Mouse (Mus musculus) lung, postnatal 0 days (tissue): ENCODE measurements around the gene Mdk. TPM values are rescaled to one million over a fixed set of nuclear protein-coding genes. Genes with fewer than 3 reads are reported as not detected.

Source experiments
- ATAC-seq: fragments of 200-750 bp; cut with Nextera tagmentation; 2 replicates; pipeline ENCODE4 v1.8.0; 2017; ENCODE audit warnings: moderate library complexity
- DNase-seq: peaks from one replicate; pipeline ENCODE4 v3.0.0-alpha.2; 2016; ENCODE audit warnings: low spot score
- H3K27ac ChIP-seq: fragments of 300-500 bp; sonication (generic); 2 replicates; pipeline ENCODE4 v1.5.1; 2014; ENCODE audit warnings: antibody characterized with exemption, mild to moderate bottlenecking, low read length, mixed read lengths
- H3K27me3 ChIP-seq: fragments of 300-500 bp; sonication (generic); replicated peaks from 2 replicates; pipeline ENCODE4 v1.6.1; 2014; ENCODE audit warnings: low read length, mixed read lengths; ENCODE audit not compliant: insufficient read depth
- H3K36me3 ChIP-seq: fragments of 300-500 bp; sonication (generic); 2 replicates; pipeline ENCODE4 v1.6.1; 2014; ENCODE audit warnings: low read length, mixed read lengths; ENCODE audit not compliant: insufficient read depth
- H3K4me1 ChIP-seq: fragments of 300-500 bp; sonication (generic); 2 replicates; pipeline ENCODE4 v1.6.1; 2014; ENCODE audit warnings: antibody characterized with exemption, low read depth, low read length, mixed read lengths; ENCODE audit not compliant: insufficient read depth
- H3K4me2 ChIP-seq: fragments of 300-500 bp; sonication (generic); replicated peaks from 2 replicates; pipeline ENCODE4 v1.6.1; 2014; ENCODE audit warnings: low read depth, mild to moderate bottlenecking, low read length, moderate library complexity, mixed read lengths
- H3K4me3 ChIP-seq: fragments of 300-500 bp; sonication (generic); 2 replicates; pipeline ENCODE4 v1.5.1; 2014; ENCODE audit warnings: low read depth, low read length
- H3K9ac ChIP-seq: fragments of 300-500 bp; sonication (generic); replicated peaks from 2 replicates; pipeline ENCODE4 v1.6.1; 2014; ENCODE audit warnings: low read depth, mild to moderate bottlenecking
- H3K9me3 ChIP-seq: fragments of 300-500 bp; sonication (generic); 2 replicates; pipeline ENCODE4 v1.6.1; 2016; ENCODE audit warnings: low read length, mixed read lengths
- CTCF ChIP-seq: IDR thresholded peaks from 2 replicates; pipeline ENCODE4 v1.5.1; 2016; ENCODE audit warnings: antibody characterized with exemption, mild to moderate bottlenecking
- EP300 ChIP-seq: IDR thresholded peaks from 2 replicates; pipeline ENCODE4 v1.6.1; 2016; ENCODE audit warnings: antibody characterized with exemption, mild to moderate bottlenecking, control low read depth
- WGBS: fragments of 180-500 bp; shearing (Covaris S2); extraction: QIAGEN DNeasy Blood & Tissue Kit; methylation state at CpG from one replicate; pipeline ENCODE4 v1.1.7; 2014; 5-methylcytosine and 5-hydroxymethylcytosine counted together
- polyA plus RNA-seq: library from polyadenylated mRNA; unstranded; fragments of >200 nt; fragmentation: Nextera tagmentation; extraction: Ambion mirVana; gene quantifications from 2 replicates; pipeline ENCODE4 v1.2.1, GENCODE M21; 2015

The Mdk gene
- polyA plus RNA-seq, 1 experiment from 2014 or later: 101 TPM

DNA sequence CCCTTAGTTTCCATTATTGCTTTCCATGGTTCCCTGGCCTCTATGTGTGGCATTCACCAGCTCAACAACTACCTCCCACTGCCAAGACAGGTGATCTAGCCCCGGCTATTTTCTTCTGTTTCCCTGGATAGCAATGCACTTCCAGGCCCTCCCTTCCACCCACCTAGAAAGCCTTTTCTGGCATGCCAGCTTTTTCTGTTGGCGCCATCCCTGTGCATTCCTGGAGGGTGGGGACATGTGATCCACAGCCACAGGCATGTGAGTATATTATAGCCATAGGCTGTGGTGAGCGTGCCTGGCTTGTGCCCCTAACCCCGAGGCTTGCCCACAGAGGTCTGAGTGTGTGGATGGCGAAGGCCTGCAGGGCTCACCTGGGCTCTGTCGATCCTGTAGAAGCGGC, 4.1 kb upstream of the Mdk start:
- no peak overlapping the region for H3K9ac ChIP-seq
- 90% methylated on average over 7 of the region's 7 CpGs for WGBS
- no peak overlapping the region for H3K4me3 ChIP-seq
- no peaks in the 10 kb centered on the region for H3K27me3 ChIP-seq
- TF ChIP-seq CTCF: no peak
- no peak for TF ChIP-seq EP300
- H3K9me3 ChIP-seq: no peaks in the 10 kb centered on the region
- no peak overlapping the region for H3K27ac ChIP-seq
- ATAC-seq: no peak
- H3K4me1 ChIP-seq: 0 out of 2 replicates have a peak, but pooled peaks cover 3% of the 10 kb centered on the region
- no peak overlapping the region for H3K4me2 ChIP-seq
- H3K36me3 ChIP-seq: peaks cover 45% of the 10 kb centered on the region
- DNase-seq: no peak

DNA sequence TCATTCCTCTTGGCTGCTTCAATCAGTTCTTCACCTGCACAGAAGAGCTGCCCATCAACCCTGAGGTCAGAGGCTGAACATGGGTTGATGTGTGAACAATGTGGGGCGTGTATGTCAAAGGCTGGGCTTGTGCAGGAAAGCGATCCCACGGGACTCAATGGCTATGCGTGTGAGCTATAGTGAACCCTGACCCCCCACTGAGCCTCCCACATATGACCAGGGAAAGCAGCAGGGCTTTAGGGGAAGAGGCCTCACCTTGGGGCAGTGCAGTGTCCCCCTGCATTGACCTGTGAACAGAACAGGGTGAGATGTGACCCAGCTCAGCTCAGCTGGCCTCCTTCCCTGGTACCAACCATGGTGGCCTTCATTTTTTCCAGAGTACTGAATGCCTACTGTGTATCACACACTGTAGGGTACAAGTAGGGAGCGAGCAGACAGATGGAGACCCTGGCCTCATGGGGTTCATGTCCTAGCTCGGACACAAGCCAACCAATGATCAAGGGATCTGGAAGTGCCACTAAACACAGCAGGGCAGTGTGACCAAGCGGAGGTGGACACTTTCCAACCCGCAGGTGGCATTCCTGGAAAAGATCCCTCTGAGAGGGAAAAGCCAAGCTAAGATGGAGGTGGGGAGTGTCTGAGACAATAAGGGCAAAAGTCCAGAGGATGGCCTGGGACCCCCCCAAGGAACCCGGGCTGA, 2.9 kb upstream of the Mdk start:
- Histone ChIP-seq H3K36me3 (peaks cover 45% of the 10 kb centered on the region), H3K9ac (no peak overlapping the region), H3K4me1 (peaks cover 13% of the 10 kb centered on the region; the same call in 1 of the 2 replicates), H3K4me3 (no peak overlapping the region), H3K4me2 (no peak overlapping the region), H3K9me3 (no peaks in the 10 kb centered on the region), H3K27ac (no peak overlapping the region), H3K27me3 (no peaks in the 10 kb centered on the region)
- no peak for ATAC-seq
- TF ChIP-seq CTCF (no peak), EP300 (no peak)
- no peak for DNase-seq
- 77% methylated on average over 9 of the region's 9 CpGs for WGBS

GRCm38 (mm10) chr2:91934016-91934415, 1.9 kb upstream of the Mdk start:
- Histone ChIP-seq H3K4me3 (no peak overlapping the region), H3K27me3 (no peaks in the 10 kb centered on the region), H3K9ac (no peak overlapping the region), H3K9me3 (no peaks in the 10 kb centered on the region), H3K4me2 (no peak overlapping the region), H3K27ac (no peak overlapping the region), H3K4me1 (peaks cover 13% of the 10 kb centered on the region; the same call in 1 of the 2 replicates), H3K36me3 (peaks cover 36% of the 10 kb centered on the region)
- TF ChIP-seq EP300: no peak
- WGBS: 36% methylated on average over 8 of the region's 8 CpGs
- DNase-seq (no peak), ATAC-seq (no peak)

DNA sequence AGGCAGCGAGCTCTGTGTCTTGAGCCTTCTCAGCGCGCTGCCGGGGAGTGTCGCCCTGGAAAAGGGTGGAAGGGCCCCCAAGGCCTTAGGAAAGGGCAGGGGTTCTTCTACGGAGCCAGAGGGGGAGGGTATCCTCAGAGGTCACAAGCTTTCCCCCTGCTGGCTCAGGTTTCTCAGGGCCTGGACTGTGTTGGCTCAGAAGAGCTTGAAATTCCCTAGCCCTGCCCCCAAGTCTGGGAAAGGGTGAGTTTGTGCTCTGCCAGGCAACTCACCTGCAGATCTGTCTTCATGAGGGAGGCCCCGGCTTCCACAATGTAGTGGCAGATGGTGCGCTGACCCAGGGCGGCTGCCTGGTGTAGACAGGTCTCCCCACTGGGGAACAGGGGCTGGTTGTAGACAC, 1.4 kb upstream of the Mdk start:
- H3K4me2 ChIP-seq: no peak overlapping the region
- WGBS: 57% methylated on average over 9 of the region's 9 CpGs
- TF ChIP-seq EP300 (no peak), CTCF (no peak)
- no peaks in the 10 kb centered on the region for H3K27me3 ChIP-seq
- H3K27ac ChIP-seq: no peak overlapping the region
- no peak overlapping the region for H3K9ac ChIP-seq
- no peak overlapping the region for H3K4me3 ChIP-seq
- DNase-seq (no peak), ATAC-seq (no peak)
- peaks cover 30% of the 10 kb centered on the region for H3K36me3 ChIP-seq
- H3K4me1 ChIP-seq: peaks cover 13% of the 10 kb centered on the region; the same call in 1 of the 2 replicates
- no peaks in the 10 kb centered on the region for H3K9me3 ChIP-seq

GRCm38 (mm10) chr2:91932737-91933350, 747 bp upstream of the Mdk start:
- WGBS: 36% methylated on average over 5 of the region's 6 CpGs
- Histone ChIP-seq H3K4me1 (peaks cover 13% of the 10 kb centered on the region; the same call in 1 of the 2 replicates), H3K9ac (no peak overlapping the region), H3K27me3 (no peaks in the 10 kb centered on the region), H3K9me3 (no peaks in the 10 kb centered on the region), H3K27ac (no peak overlapping the region), H3K4me2 (no peak overlapping the region), H3K4me3 (no peak overlapping the region), H3K36me3 (peaks cover 24% of the 10 kb centered on the region)
- no peak for TF ChIP-seq EP300
- TF ChIP-seq CTCF: no peak
- no peak for DNase-seq
- ATAC-seq: no peak

DNA sequence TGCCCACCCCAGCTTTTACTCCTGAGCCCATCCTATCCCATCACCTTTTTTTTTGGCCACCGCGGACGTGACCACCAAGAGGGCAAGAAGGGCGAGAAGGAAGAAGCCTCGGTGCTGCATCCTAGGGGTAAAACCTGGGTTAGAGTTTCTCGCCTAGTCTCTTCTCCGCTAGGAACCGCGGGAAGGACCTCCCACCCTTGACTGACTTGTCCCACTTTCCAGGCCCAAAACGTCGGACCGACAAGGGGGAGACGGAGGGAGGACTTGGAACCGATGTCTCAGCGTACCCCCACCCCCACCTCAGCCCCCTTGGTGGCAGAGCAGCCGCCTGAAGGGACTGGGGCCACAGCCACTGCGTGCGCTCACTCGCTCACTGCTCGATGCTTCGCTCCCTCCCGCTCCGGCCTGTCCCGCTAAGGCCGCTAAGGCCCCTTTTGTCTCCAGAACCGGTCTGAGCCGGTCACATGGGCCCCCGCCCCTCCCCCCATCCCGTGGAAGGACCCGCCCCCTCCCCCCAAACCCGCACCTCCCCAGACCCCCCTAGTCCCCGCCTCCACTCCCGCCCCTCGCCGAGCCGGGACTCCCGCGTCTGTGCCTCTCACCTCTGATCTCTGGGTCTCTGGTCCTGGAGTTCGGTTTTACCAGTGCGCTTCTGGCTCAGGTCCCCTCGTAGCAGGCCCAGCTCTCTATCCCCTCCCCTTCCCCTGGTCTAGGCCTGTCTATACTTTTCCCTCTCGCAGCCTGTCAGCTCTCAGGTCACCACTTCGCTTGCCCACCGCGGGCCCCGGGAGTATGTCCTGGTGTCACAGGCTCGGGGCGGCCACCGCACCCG, 553 bp downstream of the Mdk start:
- 5% methylated on average over 41 of the region's 50 CpGs for WGBS
- Histone ChIP-seq H3K4me2 (peak overlapping the region; percentile 61), H3K27me3 (no peaks in the 10 kb centered on the region), H3K9ac (peak overlapping the region; percentile 32; the same call in 1 of the 2 replicates), H3K9me3 (no peaks in the 10 kb centered on the region), H3K4me1 (peaks cover 13% of the 10 kb centered on the region; the same call in 1 of the 2 replicates), H3K36me3 (peaks cover 11% of the 10 kb centered on the region), H3K27ac (no peak overlapping the region), H3K4me3 (peak overlapping the region; percentile 39)
- peak; percentile 63 for DNase-seq
- ATAC-seq: peak; percentile 55
- TF ChIP-seq EP300 (no peak), CTCF (no peak)
